Mouse (Mus musculus): Measurements from ENCODE around the gene Rcor1.

- TF ChIP-seq CTCF (conservative IDR thresholded peaks at IDR 0.05; ENCODE audit: insufficient read depth, insufficient read length, low read depth, low read length) (no peak), POLR2A (IDR thresholded peaks at IDR 0.05; ENCODE audit: low read depth, low read length) (no peak)
Measured at GRCm38 (mm10) chr12:111018068-111018467, 21.1 kb upstream of the Rcor1 start.
